Mouse (Mus musculus): ENCODE measurements around the gene Gm20388. TPM values are rescaled to one million over a fixed set of nuclear protein-coding genes. Genes with fewer than 3 reads are reported as not detected.

Gene Gm20388
- polyA plus RNA-seq, 1 experiment from 2014 or later = 1.4 TPM

DNA sequence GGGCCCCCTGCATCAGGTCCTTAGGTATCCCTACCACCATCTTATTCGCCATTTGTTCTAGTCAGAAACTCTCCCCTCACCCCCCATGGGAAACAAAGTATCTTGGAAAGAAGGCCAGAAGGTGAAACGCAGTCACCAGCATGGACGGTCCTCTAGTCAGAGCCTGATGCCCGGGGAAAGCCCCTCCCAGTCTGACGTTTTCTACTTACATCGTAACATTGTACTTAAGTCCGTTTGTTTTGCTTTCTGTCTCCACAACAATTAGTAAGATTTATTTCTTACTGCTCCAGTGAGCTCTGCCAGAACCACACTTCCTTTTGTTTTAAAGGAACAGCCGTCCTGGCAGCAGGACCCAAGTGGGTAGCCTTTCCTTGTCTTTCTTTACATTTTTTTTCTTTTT lies 1281.8 kb downstream of the Gm20388 start:
- H3K4me3 ChIP-seq (ENCODE audit: low read depth, low read length) = no peak overlapping the region
- H3K9ac ChIP-seq (ENCODE audit: low read depth, low read length) = no peak overlapping the region
- no peaks in the 10 kb centered on the region for H3K36me3 ChIP-seq (ENCODE audit: control insufficient read depth, insufficient read depth)
- no peak for ATAC-seq (ENCODE audit: low read depth)
- no peaks in the 10 kb centered on the region for H3K9me3 ChIP-seq (replicated peaks; ENCODE audit: control insufficient read depth, low read length)
- H3K27me3 ChIP-seq (ENCODE audit: control insufficient read depth, insufficient read depth, low read depth, low read length) = no peaks in the 10 kb centered on the region; the same call in none of the 2 replicates
- no peak overlapping the region for H3K27ac ChIP-seq (ENCODE audit: low read length)
- WGBS (ENCODE audit: insufficient replicate concordance) = 17% methylated on average over 8 of the region's 8 CpGs
- no peaks in the 10 kb centered on the region for H3K4me1 ChIP-seq (ENCODE audit: control insufficient read depth, low read depth, low read length)
- no peak overlapping the region for H3K4me2 ChIP-seq (ENCODE audit: low read depth, low read length)

DNA sequence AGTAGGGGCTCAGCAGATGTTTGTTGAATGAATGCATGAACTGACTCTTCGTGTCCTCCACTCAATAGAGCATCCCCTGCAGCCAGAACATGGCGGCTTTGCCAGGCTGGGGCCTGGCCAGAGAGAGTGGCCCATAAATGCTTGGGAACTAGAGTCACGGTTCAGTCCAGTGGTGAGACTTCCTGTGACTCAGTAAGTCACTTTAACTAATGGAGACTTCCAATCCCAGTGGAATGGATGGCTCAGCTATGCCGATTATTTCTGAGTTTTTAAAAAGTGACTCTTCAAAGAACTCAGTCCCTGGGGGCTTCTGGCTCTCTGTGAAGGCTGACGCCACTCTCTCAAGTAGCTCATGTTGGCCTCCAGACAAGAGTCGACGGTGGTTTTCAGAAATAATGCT lies 1285.3 kb downstream of the Gm20388 start:
- Histone ChIP-seq H3K36me3 (ENCODE audit: control insufficient read depth, insufficient read depth) (no peaks in the 10 kb centered on the region), H3K4me1 (ENCODE audit: control insufficient read depth, low read depth, low read length) (no peaks in the 10 kb centered on the region), H3K9ac (ENCODE audit: low read depth, low read length) (no peak overlapping the region), H3K27ac (ENCODE audit: low read length) (no peak overlapping the region), H3K4me2 (ENCODE audit: low read depth, low read length) (no peak overlapping the region), H3K9me3 (replicated peaks; ENCODE audit: control insufficient read depth, low read length) (no peaks in the 10 kb centered on the region), H3K27me3 (ENCODE audit: control insufficient read depth, insufficient read depth, low read depth, low read length) (no peaks in the 10 kb centered on the region; the same call in none of the 2 replicates), H3K4me3 (ENCODE audit: low read depth, low read length) (no peak overlapping the region)
- ATAC-seq (ENCODE audit: low read depth) = no peak
- 53% methylated on average over 7 of the region's 7 CpGs for WGBS (ENCODE audit: insufficient replicate concordance)

DNA sequence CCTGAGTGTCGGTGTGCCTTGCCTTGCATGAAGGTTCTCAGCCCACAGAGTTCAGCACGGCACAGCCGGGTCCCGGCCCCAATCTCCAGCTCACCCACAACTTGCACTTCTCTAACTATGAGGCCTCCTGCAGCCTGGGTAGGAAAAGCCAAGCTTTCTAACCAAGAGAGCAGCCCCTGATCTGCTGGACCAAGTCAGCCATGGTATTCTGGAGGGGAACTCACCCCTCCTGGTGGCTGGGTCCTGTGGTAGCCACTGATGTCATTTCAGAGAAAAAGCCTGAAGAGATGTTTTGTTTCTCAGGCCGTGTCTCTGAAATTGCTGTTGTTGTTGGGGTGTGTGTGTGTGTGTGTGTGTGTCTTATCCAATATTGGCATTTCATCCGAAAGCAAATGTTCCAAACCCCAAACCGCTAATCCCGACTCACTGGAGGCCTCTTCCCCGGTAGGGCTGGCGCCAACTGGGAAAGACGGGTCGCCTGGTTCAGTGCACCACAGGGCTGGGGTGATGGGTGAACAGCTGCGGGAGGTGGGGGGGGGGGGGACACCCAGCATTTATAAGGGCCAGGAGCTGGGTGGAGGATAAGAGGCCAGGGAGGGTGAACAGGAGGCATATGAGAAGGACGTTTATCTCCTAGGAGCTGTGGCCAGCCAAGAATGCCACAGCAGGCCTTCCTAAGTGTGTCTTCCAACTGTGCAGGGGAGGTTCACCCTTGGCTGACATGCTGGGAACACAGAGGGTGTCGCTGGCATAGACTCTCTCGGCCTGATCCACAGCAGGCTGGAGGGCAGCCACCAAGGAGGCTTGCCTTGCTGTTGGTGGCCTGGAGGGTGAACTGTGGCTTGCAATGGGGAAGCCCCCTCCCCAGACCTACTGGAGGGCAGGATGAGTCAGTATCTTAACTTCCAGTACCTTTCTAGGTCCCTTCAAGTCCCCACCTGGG lies 1286.4 kb downstream of the Gm20388 start:
- no peaks in the 10 kb centered on the region for H3K4me1 ChIP-seq (ENCODE audit: control insufficient read depth, low read depth, low read length)
- 77% methylated on average over 16 of the region's 16 CpGs for WGBS (ENCODE audit: insufficient replicate concordance)

DNA sequence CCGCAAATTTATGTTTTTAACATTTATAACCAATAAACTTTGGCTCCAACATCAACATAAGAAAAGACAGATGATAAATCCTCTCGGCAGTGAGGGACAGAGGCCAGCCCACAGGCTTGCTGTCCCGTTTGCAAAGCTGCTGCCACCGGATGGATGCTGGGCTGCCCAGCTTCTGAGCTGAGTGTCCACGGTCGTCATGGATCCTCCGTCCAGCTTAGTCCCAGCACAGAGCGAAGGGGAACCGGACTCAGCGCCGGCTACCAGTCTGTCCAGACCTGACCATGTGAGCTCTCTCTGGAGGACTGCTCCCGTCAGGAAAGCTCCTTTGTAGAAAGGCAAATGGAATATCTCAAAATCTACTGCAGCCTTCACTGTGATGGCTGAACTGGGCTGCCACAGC lies 1289.4 kb downstream of the Gm20388 start:
- no peaks in the 10 kb centered on the region for H3K36me3 ChIP-seq (ENCODE audit: control insufficient read depth, insufficient read depth)
- H3K4me1 ChIP-seq (ENCODE audit: control insufficient read depth, low read depth, low read length) = no peaks in the 10 kb centered on the region
- ATAC-seq (ENCODE audit: low read depth) = no peak
- H3K27ac ChIP-seq (ENCODE audit: low read length) = no peak overlapping the region
- WGBS (ENCODE audit: insufficient replicate concordance) = 43% methylated on average over 12 of the region's 12 CpGs
- H3K4me3 ChIP-seq (ENCODE audit: low read depth, low read length) = no peak overlapping the region
- H3K9ac ChIP-seq (ENCODE audit: low read depth, low read length) = no peak overlapping the region
- no peak overlapping the region for H3K4me2 ChIP-seq (ENCODE audit: low read depth, low read length)
- no peaks in the 10 kb centered on the region for H3K9me3 ChIP-seq (replicated peaks; ENCODE audit: control insufficient read depth, low read length)
- no peaks in the 10 kb centered on the region; the same call in 1 of the 2 replicates for H3K27me3 ChIP-seq (ENCODE audit: control insufficient read depth, insufficient read depth, low read depth, low read length)

More for the DNA sequence above, 1286.4 kb downstream of the Gm20388 start:
- Histone ChIP-seq H3K27ac (ENCODE audit: low read length) (no peak overlapping the region), H3K4me3 (ENCODE audit: low read depth, low read length) (no peak overlapping the region), H3K4me2 (ENCODE audit: low read depth, low read length) (no peak overlapping the region), H3K9me3 (replicated peaks; ENCODE audit: control insufficient read depth, low read length) (no peaks in the 10 kb centered on the region), H3K36me3 (ENCODE audit: control insufficient read depth, insufficient read depth) (no peaks in the 10 kb centered on the region), H3K9ac (ENCODE audit: low read depth, low read length) (no peak overlapping the region), H3K27me3 (ENCODE audit: control insufficient read depth, insufficient read depth, low read depth, low read length) (no peaks in the 10 kb centered on the region; the same call in none of the 2 replicates)
- ATAC-seq (ENCODE audit: low read depth) = no peak

DNA sequence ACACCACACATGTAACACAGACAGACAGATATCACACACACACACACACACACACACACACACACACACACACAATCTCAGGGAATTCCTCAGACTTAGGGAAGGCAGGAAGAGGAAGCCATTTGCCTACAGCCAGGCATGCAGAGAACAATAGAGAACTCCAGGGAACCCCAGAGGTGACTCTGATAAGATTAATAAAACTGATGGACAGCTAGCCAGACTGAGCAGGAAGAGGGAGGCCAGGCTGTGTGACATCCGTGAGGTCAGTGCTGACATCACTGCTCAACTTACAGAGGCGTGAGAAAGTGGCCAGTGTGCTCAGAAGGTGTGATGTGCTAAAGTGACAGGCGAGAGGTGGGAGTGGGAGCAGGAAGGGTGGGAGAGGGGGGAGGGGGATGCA lies 1290.3 kb downstream of the Gm20388 start:
- Histone ChIP-seq H3K4me3 (ENCODE audit: low read depth, low read length) (no peak overlapping the region), H3K4me2 (ENCODE audit: low read depth, low read length) (no peak overlapping the region), H3K27ac (ENCODE audit: low read length) (no peak overlapping the region), H3K9ac (ENCODE audit: low read depth, low read length) (no peak overlapping the region), H3K27me3 (ENCODE audit: control insufficient read depth, insufficient read depth, low read depth, low read length) (no peaks in the 10 kb centered on the region; the same call in 1 of the 2 replicates), H3K36me3 (ENCODE audit: control insufficient read depth, insufficient read depth) (no peaks in the 10 kb centered on the region), H3K9me3 (replicated peaks; ENCODE audit: control insufficient read depth, low read length) (no peaks in the 10 kb centered on the region), H3K4me1 (ENCODE audit: control insufficient read depth, low read depth, low read length) (no peaks in the 10 kb centered on the region)
- 23% methylated on average over 3 of the region's 3 CpGs for WGBS (ENCODE audit: insufficient replicate concordance)
- peak; percentile 62 for ATAC-seq (ENCODE audit: low read depth)

DNA sequence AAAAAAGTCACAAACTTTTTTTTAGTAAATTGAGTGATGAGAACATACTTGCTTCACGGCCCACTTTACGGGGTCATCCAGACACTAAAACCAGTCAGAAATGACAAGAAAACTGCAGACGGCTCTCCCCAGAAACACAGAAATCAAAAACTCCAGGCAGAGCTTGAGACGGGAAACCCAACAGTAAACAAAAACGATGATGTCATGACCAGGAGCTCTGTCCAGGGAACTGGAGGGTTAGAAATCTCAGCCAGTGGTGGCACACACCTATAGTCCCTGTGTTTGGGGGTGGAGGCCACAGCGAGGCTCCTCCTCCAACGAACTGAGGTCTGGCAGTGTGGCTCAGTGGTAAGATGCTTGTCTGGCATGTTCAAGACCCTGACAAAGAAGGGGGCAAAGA lies 1291.0 kb downstream of the Gm20388 start:
- no peaks in the 10 kb centered on the region; the same call in 1 of the 2 replicates for H3K27me3 ChIP-seq (ENCODE audit: control insufficient read depth, insufficient read depth, low read depth, low read length)
- no peak overlapping the region for H3K4me2 ChIP-seq (ENCODE audit: low read depth, low read length)
- H3K4me1 ChIP-seq (ENCODE audit: control insufficient read depth, low read depth, low read length) = no peaks in the 10 kb centered on the region
- H3K36me3 ChIP-seq (ENCODE audit: control insufficient read depth, insufficient read depth) = no peaks in the 10 kb centered on the region
- ATAC-seq (ENCODE audit: low read depth) = no peak
- H3K9me3 ChIP-seq (replicated peaks; ENCODE audit: control insufficient read depth, low read length) = no peaks in the 10 kb centered on the region
- H3K4me3 ChIP-seq (ENCODE audit: low read depth, low read length) = no peak overlapping the region
- no peak overlapping the region for H3K27ac ChIP-seq (ENCODE audit: low read length)
- 47% methylated on average over 7 of the region's 7 CpGs for WGBS (ENCODE audit: insufficient replicate concordance)
- no peak overlapping the region for H3K9ac ChIP-seq (ENCODE audit: low read depth, low read length)

DNA sequence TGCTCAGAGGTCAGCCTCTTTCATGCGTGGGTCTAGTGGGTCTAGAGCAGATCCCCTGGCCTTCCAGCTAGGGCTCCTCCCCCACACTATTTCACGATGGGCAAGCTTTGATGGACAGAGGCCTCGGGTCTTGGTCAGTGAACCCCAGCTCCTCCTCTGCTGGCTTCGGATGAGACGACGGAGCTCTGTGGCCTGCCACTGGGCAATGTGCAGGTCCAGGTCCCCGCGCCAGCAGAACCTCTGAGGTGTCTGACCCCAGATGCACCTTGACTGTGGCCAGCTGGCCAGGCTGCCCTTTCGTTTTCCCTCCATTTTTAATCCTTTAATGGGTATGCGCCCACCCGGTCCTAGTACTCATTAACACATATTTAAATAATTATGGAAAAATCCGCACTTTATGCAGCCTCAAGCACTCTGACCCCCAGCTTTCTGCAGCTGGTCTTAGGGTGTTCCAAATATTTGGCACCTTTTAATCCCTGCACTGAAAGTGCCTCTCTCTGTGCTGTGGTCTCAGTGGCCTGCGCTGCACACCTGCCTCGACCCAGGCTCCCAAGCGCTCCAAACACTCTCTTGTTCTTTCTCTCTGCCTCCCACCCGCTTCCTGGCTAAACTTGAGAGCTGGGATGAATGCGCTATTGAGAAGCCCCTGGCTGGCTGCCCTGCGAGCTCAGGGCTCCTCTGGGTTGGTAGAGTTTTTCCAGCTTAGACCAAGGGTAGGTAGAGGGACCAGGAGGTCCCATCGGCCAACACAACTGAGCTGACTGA lies 1293.2 kb downstream of the Gm20388 start:
- Histone ChIP-seq H3K9me3 (replicated peaks; ENCODE audit: control insufficient read depth, low read length) (no peaks in the 10 kb centered on the region), H3K9ac (ENCODE audit: low read depth, low read length) (no peak overlapping the region), H3K4me1 (ENCODE audit: control insufficient read depth, low read depth, low read length) (no peaks in the 10 kb centered on the region), H3K4me2 (ENCODE audit: low read depth, low read length) (no peak overlapping the region), H3K27ac (ENCODE audit: low read length) (no peak overlapping the region), H3K36me3 (ENCODE audit: control insufficient read depth, insufficient read depth) (no peaks in the 10 kb centered on the region), H3K4me3 (ENCODE audit: low read depth, low read length) (no peak overlapping the region), H3K27me3 (ENCODE audit: control insufficient read depth, insufficient read depth, low read depth, low read length) (no peaks in the 10 kb centered on the region; the same call in 1 of the 2 replicates)
- WGBS (ENCODE audit: insufficient replicate concordance) = 66% methylated on average over 19 of the region's 19 CpGs
- no peak for ATAC-seq (ENCODE audit: low read depth)

DNA sequence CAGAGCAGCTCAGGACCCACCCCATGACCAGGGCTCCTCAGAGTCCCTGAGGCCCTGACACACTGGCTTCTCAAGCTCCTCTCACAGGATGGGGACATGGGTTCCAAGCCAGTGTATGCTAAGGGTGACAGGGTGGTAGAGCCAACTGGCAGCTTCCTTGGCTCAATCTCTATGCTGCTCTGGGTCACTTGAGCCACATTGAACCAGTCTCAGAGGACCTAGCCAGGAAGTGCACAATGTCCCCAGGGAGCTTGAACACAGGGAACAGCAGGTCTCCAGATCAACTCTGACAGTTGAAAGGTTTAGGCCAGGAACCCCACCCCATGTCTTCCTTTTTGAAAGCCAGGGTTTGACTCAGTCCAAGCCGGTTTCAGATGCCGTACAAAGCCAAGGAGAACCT lies 1296.5 kb downstream of the Gm20388 start:
- Histone ChIP-seq H3K27me3 (ENCODE audit: control insufficient read depth, insufficient read depth, low read depth, low read length) (no peaks in the 10 kb centered on the region), H3K9ac (ENCODE audit: low read depth, low read length) (no peak overlapping the region), H3K36me3 (ENCODE audit: control insufficient read depth, insufficient read depth) (no peaks in the 10 kb centered on the region), H3K4me3 (ENCODE audit: low read depth, low read length) (no peak overlapping the region), H3K27ac (ENCODE audit: low read length) (no peak overlapping the region), H3K4me2 (ENCODE audit: low read depth, low read length) (no peak overlapping the region), H3K4me1 (ENCODE audit: control insufficient read depth, low read depth, low read length) (no peaks in the 10 kb centered on the region), H3K9me3 (replicated peaks; ENCODE audit: control insufficient read depth, low read length) (no peaks in the 10 kb centered on the region)
- no peak for ATAC-seq (ENCODE audit: low read depth)
- WGBS (ENCODE audit: insufficient replicate concordance) = 63% methylated on average over 2 of the region's 2 CpGs

DNA sequence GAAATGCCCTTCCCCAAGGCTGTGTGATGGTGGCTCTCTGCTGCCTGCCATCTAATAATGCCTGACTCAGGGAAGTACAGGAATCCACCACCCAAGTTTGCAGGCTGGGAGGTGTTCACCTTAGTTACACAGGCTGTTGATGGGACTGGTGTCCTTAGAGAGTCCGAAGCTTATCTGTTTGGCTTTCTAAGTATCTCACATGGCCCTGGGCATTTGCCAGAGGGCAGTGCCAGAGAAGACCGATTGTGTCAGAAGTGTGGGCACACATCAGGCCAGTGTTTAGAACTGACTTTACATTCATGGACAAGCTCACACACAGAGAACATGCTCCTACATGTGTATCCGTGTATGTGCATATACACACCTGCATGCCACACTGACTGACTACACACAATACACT lies 1300.0 kb downstream of the Gm20388 start:
- no peaks in the 10 kb centered on the region for H3K36me3 ChIP-seq (ENCODE audit: control insufficient read depth, insufficient read depth)
- no peak for ATAC-seq (ENCODE audit: low read depth)
- no peaks in the 10 kb centered on the region for H3K9me3 ChIP-seq (replicated peaks; ENCODE audit: control insufficient read depth, low read length)
- H3K27me3 ChIP-seq (ENCODE audit: control insufficient read depth, insufficient read depth, low read depth, low read length) = no peaks in the 10 kb centered on the region
- H3K9ac ChIP-seq (ENCODE audit: low read depth, low read length) = no peak overlapping the region
- H3K4me2 ChIP-seq (ENCODE audit: low read depth, low read length) = no peak overlapping the region
- H3K4me3 ChIP-seq (ENCODE audit: low read depth, low read length) = no peak overlapping the region
- no peaks in the 10 kb centered on the region for H3K4me1 ChIP-seq (ENCODE audit: control insufficient read depth, low read depth, low read length)
- 60% methylated on average over 3 of the region's 3 CpGs for WGBS (ENCODE audit: insufficient replicate concordance)
- H3K27ac ChIP-seq (ENCODE audit: low read length) = no peak overlapping the region

Measured in liver, embryonic 16.5 days (tissue).